Mouse (Mus musculus) megakaryocyte, embryonic 14.5 days (primary cell): Measurements from ENCODE around the gene 4930523C07Rik.

Experiments used
- FLI1 ChIP-seq: IDR thresholded peaks from 2 replicates; pipeline ENCODE4 v1.6.1; 2012; ENCODE audit warnings: low read length, inconsistent platforms, mixed read lengths
- GATA1 ChIP-seq: IDR thresholded peaks from 3 replicates; pipeline ENCODE4 v1.6.1; 2012; ENCODE audit warnings: mixed read lengths, low read length, inconsistent platforms, borderline replicate concordance

DNA sequence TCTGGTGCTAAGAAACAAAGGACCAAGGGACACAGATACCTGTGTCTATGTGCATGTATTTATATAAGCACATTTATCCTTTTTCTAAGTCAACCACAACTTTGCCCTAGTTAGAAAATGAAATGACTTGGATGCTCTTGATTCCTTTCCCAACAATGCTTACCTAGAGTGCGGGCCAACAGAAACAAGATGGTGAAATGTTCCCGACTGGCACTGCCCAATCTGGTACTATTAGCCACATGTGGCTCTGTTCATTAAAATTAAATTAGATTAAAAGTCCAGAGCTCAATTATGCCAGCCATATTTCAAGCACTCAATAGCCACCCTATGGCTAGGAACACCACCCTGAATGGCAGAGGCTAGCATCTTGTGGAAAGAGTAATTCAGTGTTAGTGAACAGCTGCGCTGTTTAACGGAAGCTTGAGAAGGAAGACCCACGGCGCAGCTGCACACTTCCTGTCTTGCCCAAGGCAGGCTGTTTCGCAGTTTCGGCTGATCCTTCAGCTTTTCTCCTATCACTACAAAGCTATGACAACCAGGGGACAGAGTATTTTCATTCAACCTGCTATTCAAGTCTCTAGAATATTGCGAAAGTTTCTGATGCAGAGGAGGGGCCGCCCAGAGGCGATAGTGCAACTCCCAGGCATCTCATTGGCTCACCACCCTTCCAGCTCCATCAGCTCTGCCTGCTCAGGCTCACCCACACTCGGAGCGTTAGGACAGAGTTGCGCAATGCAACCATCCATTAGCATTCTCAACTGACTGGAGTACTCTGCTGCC lies 34.9 kb downstream of the 4930523C07Rik start:
- no peak for TF ChIP-seq GATA1
- TF ChIP-seq FLI1: no peak
